Mouse (Mus musculus) embryonic fibroblast, embryonic 13.5 days (primary cell): ENCODE measurements around the gene Casz1. TPM values are rescaled to one million over a fixed set of nuclear protein-coding genes. Genes with fewer than 3 reads are reported as not detected.

Source experiments
- H3K27ac ChIP-seq: 2 replicates; pipeline ENCODE4 v1.5.1; 2012; ENCODE audit warnings: low read length, control low read depth, inconsistent platforms; ENCODE audit not compliant: insufficient read depth
- H3K4me1 ChIP-seq: 2 replicates; pipeline ENCODE4 v1.6.1; 2011; ENCODE audit warnings: low read length; ENCODE audit not compliant: control insufficient read depth, insufficient read depth
- H3K4me3 ChIP-seq: 2 replicates; pipeline ENCODE4 v1.5.1; 2011; ENCODE audit warnings: mild to moderate bottlenecking, control low read depth, low read length; ENCODE audit not compliant: insufficient read depth
- CTCF ChIP-seq: IDR thresholded peaks from 2 replicates; pipeline ENCODE4 v1.5.1; 2011; ENCODE audit warnings: mild to moderate bottlenecking, control low read depth, low read length, moderate library complexity, borderline replicate concordance; ENCODE audit not compliant: insufficient read depth
- POLR2A ChIP-seq: IDR thresholded peaks from 2 replicates; pipeline ENCODE4 v1.6.1; 2011; ENCODE audit warnings: low read depth, mild to moderate bottlenecking, control low read depth, low read length, moderate library complexity
- polyA plus RNA-seq: library from polyadenylated mRNA; stranded (reverse); fragments of >200 nt; gene quantifications from 2 replicates; pipeline ENCODE4 v1.2.4, GENCODE M21; 2011; ENCODE audit warnings: low read depth; ENCODE audit not compliant: missing spikeins, insufficient read length

Gene Casz1
- polyA plus RNA-seq, 1 experiment, result not detected

GRCm38 (mm10) chr4:148797475-148798324 is 6.5 kb upstream of the Casz1 start:
- TF ChIP-seq CTCF (no peak), POLR2A (no peak)
- no peak overlapping the region for H3K27ac ChIP-seq
- H3K4me1 ChIP-seq, result no peaks in the 10 kb centered on the region
- no peak overlapping the region for H3K4me3 ChIP-seq

GRCm38 (mm10) chr4:148803031-148803430 is 1.2 kb upstream of the Casz1 start:
- no peaks in the 10 kb centered on the region for H3K4me1 ChIP-seq
- TF ChIP-seq CTCF, result no peak
- TF ChIP-seq POLR2A, result no peak
- no peak overlapping the region for H3K4me3 ChIP-seq

GRCm38 (mm10) chr4:148803636-148804035 is 593 bp upstream of the Casz1 start:
- TF ChIP-seq CTCF, result no peak
- TF ChIP-seq POLR2A, result no peak
- no peak overlapping the region for H3K27ac ChIP-seq
- H3K4me3 ChIP-seq, result peak overlapping the region; percentile 40
- H3K4me1 ChIP-seq, result no peaks in the 10 kb centered on the region

More at GRCm38 (mm10) chr4:148803031-148803430, 1.2 kb upstream of the Casz1 start:
- H3K27ac ChIP-seq, result no peak overlapping the region

GRCm38 (mm10) chr4:148804780-148805160 is 541 bp downstream of the Casz1 start:
- TF ChIP-seq POLR2A, result no peak
- TF ChIP-seq CTCF, result no peak
- no peak overlapping the region for H3K27ac ChIP-seq
- peak overlapping the region; percentile 56 for H3K4me3 ChIP-seq
- no peaks in the 10 kb centered on the region for H3K4me1 ChIP-seq

- H3K27ac ChIP-seq, result no peak overlapping the region
- TF ChIP-seq POLR2A (no peak), CTCF (no peak)
- H3K4me1 ChIP-seq, result no peaks in the 10 kb centered on the region
- peak overlapping the region; percentile 56 for H3K4me3 ChIP-seq
Observed at GRCm38 (mm10) chr4:148805161-148805810, 1.1 kb downstream of the Casz1 start.

GRCm38 (mm10) chr4:148805811-148806747 is 1.9 kb downstream of the Casz1 start:
- H3K4me3 ChIP-seq, result peak overlapping the region; percentile 52

GRCm38 (mm10) chr4:148806836-148807235 is 2.6 kb downstream of the Casz1 start:
- Histone ChIP-seq H3K4me1 (no peaks in the 10 kb centered on the region), H3K4me3 (peak overlapping the region; percentile 3; the same call in 1 of the 2 replicates), H3K27ac (no peak overlapping the region)
- no peak for TF ChIP-seq POLR2A
- TF ChIP-seq CTCF, result no peak

More at GRCm38 (mm10) chr4:148805811-148806747, 1.9 kb downstream of the Casz1 start:
- H3K27ac ChIP-seq, result no peak overlapping the region
- no peak for TF ChIP-seq POLR2A
- TF ChIP-seq CTCF, result no peak
- no peaks in the 10 kb centered on the region for H3K4me1 ChIP-seq

GRCm38 (mm10) chr4:148807397-148807796 is 3.2 kb downstream of the Casz1 start:
- H3K27ac ChIP-seq, result no peak overlapping the region
- H3K4me3 ChIP-seq, result no peak overlapping the region
- no peak for TF ChIP-seq CTCF
- TF ChIP-seq POLR2A, result no peak
- no peaks in the 10 kb centered on the region for H3K4me1 ChIP-seq

GRCm38 (mm10) chr4:148808839-148809238 is 4.6 kb downstream of the Casz1 start:
- TF ChIP-seq CTCF (no peak), POLR2A (no peak)
- Histone ChIP-seq H3K4me1 (no peaks in the 10 kb centered on the region), H3K27ac (no peak overlapping the region), H3K4me3 (no peak overlapping the region)
